Mouse (Mus musculus) testis, adult 2 months (tissue): ENCODE measurements around the gene Tmed1. TPM values are rescaled to one million over a fixed set of nuclear protein-coding genes. Genes with fewer than 3 reads are reported as not detected.

Source experiments
- H3K27ac ChIP-seq: fragments of 200-500 bp; 2 replicates; pipeline ENCODE4 v1.5.1; 2012; ENCODE audit warnings: low read depth, low read length; ENCODE audit not compliant: control insufficient read depth, insufficient read depth
- H3K27me3 ChIP-seq: fragments of 200-500 bp; 2 replicates; pipeline ENCODE4 v1.6.1; 2012; ENCODE audit warnings: mild to moderate bottlenecking, low read length, moderate library complexity; ENCODE audit not compliant: control insufficient read depth, insufficient read depth
- H3K36me3 ChIP-seq: fragments of 200-500 bp; 2 replicates; pipeline ENCODE4 v1.6.1; 2012; ENCODE audit warnings: mild to moderate bottlenecking, low read length; ENCODE audit not compliant: control insufficient read depth, insufficient read depth
- H3K4me1 ChIP-seq: fragments of 200-500 bp; 2 replicates; pipeline ENCODE4 v1.6.1; 2012; ENCODE audit warnings: low read length; ENCODE audit not compliant: control insufficient read depth, insufficient read depth
- H3K4me3 ChIP-seq: fragments of 200-500 bp; 2 replicates; pipeline ENCODE4 v1.5.1; 2012; ENCODE audit warnings: low read depth, mild to moderate bottlenecking, low read length, moderate library complexity, mixed read lengths; ENCODE audit not compliant: control insufficient read depth
- CTCF ChIP-seq: fragments of 200-500 bp; IDR thresholded peaks from 2 replicates; pipeline ENCODE4 v1.5.1; 2012; ENCODE audit warnings: low read depth, mild to moderate bottlenecking, inconsistent platforms, low read length, moderate library complexity; ENCODE audit not compliant: control insufficient read depth, insufficient read depth, insufficient replicate concordance
- POLR2A ChIP-seq: fragments of 200-500 bp; IDR thresholded peaks from 2 replicates; pipeline ENCODE4 v1.6.1; 2012; ENCODE audit warnings: low read depth, mild to moderate bottlenecking, inconsistent platforms, low read length, moderate library complexity; ENCODE audit not compliant: control insufficient read depth
- polyA plus RNA-seq: library from polyadenylated mRNA; depleted of rRNA; stranded (reverse); fragments of >200 nt; gene quantifications from 2 replicates; pipeline ENCODE4 v1.2.3, GENCODE M21; 2012

The Tmed1 gene
- polyA plus RNA-seq, 1 experiment = 21.3 TPM

DNA sequence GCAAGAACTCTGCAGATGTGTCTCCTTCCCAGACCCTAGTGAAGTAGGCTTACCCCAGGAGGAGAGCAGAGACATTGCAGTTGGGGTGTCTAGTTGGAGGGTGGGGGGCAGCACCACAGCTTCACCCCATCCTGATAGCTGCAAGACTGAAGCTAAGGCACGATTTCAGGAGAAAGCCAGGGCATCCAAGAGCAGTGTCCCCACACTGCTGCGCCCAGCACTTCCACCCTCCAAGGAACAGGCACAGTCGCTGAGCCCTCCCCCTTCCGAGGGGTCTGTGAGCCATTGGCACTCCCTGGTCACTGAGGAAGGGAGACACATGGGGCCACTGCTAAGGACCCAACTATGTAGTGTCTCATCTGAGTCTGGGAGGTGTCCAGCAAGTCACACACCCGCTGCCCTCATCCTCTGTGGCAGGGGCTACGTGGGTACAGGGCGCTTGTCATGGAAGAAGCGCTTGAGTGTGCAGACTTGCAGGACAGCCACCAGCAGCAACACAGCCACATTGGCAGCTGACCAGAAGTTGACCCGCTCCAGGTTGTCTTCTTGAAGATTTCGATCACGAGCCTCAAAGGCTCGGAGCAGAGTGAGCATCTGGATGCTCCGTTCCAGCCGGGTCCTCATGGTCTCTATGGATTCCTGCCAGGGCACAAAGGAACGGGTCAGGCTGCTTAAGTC, 2.2 kb downstream of the Tmed1 start:
- TF ChIP-seq POLR2A (no peak), CTCF (no peak)
- Histone ChIP-seq H3K4me3 (no peak overlapping the region), H3K27ac (no peak overlapping the region), H3K27me3 (no peaks in the 10 kb centered on the region), H3K36me3 (no peaks in the 10 kb centered on the region; the same call in 1 of the 2 replicates), H3K4me1 (peaks cover 17% of the 10 kb centered on the region)

DNA sequence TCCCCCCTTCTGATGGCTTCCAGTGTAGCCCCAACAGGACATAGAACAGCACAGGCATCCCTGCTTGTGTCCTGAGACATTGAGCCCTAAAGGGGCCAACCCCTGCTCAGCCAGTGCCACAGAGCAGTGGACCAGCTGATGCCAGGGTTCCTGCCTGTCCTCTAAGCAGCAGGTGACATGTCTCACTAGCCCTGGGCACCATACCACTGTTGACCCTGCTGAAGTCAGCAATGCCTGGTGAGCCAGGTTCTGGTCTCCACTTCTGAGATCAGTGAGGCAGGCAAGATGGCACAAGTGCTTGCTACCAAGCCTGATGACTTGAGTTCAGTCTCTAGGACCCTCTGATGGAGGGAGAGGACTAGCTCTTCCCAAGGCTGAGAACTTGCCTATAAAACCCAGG, 4.3 kb downstream of the Tmed1 start:
- TF ChIP-seq POLR2A (no peak), CTCF (no peak)
- Histone ChIP-seq H3K4me1 (peaks cover 13% of the 10 kb centered on the region), H3K27ac (no peak overlapping the region), H3K4me3 (peak overlapping the region; percentile 65), H3K36me3 (no peaks in the 10 kb centered on the region; the same call in 1 of the 2 replicates), H3K27me3 (no peaks in the 10 kb centered on the region)

DNA sequence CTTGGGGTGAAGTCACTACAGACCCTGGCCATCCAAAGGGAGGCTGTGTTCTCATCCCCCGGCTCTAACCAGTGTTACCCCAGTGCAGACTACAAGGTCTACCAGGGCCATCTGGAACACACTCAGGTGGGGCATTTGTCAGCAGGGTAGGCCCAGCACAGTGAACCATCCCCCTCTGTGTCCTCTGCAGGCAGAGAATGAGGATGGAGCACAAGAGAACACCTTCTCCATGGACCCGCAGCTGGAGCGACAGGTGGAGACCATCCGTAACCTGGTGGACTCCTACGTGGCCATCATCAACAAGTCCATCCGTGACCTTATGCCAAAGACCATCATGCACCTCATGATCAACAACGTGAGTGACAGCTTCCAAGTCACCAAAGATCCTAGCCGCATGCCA, 6.7 kb downstream of the Tmed1 start:
- H3K36me3 ChIP-seq = no peaks in the 10 kb centered on the region; the same call in 1 of the 2 replicates
- no peaks in the 10 kb centered on the region; the same call in none of the 2 replicates for H3K4me1 ChIP-seq
- H3K27me3 ChIP-seq = no peaks in the 10 kb centered on the region
- H3K4me3 ChIP-seq = peak overlapping the region; percentile 0; the same call in 1 of the 2 replicates
- no peak overlapping the region for H3K27ac ChIP-seq
- TF ChIP-seq POLR2A = no peak
- TF ChIP-seq CTCF = no peak

DNA sequence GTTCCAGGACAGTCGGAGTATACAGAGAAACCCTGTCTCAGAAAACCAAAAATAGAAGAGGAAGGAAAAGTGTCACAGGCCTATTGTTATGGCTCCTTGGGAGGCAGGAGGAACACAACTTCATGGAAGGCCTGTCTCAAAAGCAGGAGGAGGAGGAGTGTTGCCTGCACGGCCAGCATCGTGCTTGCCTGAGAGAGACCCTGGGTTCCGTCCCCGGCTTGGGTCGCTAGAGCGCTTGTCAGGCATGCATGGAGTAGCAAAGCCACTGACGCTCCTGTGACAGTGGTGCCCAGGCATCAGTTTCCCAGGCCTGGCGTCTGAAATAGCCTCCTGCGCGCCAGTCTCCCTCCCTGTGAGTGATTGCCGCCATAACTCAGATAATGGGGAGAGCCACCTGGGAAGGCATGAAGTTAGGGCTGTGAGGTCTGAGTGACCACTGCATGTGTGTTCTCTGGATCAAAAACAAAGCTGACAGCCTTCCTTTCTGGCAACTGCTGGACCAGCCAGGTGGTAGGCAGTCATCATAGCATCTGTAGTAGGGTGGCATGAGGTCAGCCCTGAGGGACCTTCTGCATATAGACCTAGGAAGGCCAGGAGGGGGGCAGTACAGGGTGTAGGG, 11.7 kb downstream of the Tmed1 start:
- TF ChIP-seq POLR2A (no peak), CTCF (no peak)

DNA sequence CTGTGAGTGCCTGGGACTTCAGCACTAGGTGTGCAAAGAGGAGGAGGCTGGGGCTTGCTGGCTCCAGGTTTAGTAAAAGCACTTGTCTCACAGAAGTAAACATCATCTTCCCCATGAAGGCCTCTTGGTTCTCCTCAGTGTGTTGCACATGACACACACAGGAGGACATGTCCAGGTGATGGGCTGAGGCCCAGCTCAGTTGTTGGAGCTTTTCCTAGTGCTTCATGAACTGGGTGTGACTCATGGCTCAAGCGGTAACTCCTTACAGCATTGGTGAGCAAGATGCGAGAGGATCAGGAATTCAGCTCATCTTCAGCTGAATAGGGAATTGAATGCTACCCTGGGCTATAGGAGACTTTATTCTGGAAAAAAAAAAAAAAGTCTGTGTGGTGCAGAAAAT, 12.4 kb downstream of the Tmed1 start:
- no peak overlapping the region for H3K4me3 ChIP-seq
- H3K36me3 ChIP-seq = no peaks in the 10 kb centered on the region; the same call in 1 of the 2 replicates
- TF ChIP-seq CTCF = no peak
- no peak for TF ChIP-seq POLR2A
- no peaks in the 10 kb centered on the region for H3K4me1 ChIP-seq
- H3K27ac ChIP-seq = no peak overlapping the region
- no peaks in the 10 kb centered on the region for H3K27me3 ChIP-seq

More for the DNA sequence above, 11.7 kb downstream of the Tmed1 start:
- no peaks in the 10 kb centered on the region for H3K4me1 ChIP-seq
- no peaks in the 10 kb centered on the region for H3K27me3 ChIP-seq
- no peak overlapping the region for H3K27ac ChIP-seq
- H3K4me3 ChIP-seq = no peak overlapping the region
- H3K36me3 ChIP-seq = no peaks in the 10 kb centered on the region; the same call in 1 of the 2 replicates

DNA sequence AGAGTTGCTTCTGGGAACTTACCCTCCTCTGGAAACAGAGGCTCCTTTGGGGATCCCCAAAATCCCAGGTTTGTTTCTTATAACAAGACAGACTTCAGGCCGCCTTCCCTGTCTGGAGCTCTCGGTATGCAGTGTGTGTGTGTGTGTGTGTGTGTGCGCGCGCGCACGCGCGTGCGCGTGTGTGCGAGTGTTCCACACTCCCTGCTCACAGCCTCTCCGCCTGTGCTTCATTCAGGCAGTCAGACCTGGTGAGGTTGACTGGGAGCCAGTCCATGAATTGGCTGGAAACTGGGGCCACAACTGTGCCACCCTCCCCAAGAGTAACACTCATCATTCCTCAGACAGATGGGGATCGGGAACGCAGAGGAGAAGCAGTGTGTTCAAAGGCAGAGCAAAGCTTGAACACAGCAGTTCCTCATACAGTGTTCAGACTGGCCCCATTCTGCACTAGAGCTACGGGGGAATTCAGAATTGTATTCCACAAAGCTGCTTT, 13.0 kb downstream of the Tmed1 start:
- no peak for TF ChIP-seq CTCF
- TF ChIP-seq POLR2A = no peak
- H3K4me1 ChIP-seq = no peaks in the 10 kb centered on the region
- no peaks in the 10 kb centered on the region for H3K27me3 ChIP-seq
- no peaks in the 10 kb centered on the region; the same call in 1 of the 2 replicates for H3K36me3 ChIP-seq
- H3K27ac ChIP-seq = peak overlapping the region; percentile 34; the same call in 1 of the 2 replicates
- H3K4me3 ChIP-seq = no peak overlapping the region

DNA sequence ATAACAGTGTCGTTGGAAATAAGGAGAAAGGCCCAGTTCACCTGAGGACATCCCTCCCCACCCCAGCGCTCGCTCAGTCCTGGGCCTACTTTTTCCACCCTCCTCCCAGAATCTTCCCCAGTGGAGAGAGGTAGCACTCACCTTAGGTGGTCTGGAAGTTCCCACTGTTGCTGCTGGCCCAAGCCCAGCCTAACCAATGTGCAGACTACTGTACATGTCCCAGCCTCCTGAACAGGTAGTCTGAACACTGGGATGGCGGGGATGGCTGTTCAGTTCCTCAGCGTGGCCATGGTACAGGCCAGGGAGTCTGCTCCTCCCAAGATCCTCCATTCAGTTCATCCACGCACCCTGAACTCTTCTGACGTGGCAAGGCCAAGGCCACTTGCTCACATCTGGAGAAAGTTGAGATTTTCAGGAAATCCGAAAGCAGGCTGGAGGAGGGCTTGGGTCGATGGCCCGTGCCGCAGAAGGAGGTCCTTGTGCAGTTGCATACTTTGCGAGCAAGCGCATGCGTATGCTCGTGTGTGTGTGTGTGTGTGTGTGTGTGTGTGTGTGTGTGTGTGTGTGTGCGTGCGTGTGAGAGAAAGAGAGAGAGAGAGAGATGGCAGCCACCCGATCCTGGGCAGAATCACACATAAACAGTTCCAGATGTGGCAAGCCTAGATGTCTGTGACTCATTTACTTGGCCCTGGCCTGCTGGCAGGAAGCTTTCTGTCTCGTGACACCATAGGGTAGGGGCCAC, 13.6 kb downstream of the Tmed1 start:
- Histone ChIP-seq H3K27me3 (no peaks in the 10 kb centered on the region), H3K4me3 (no peak overlapping the region), H3K36me3 (no peaks in the 10 kb centered on the region; the same call in 1 of the 2 replicates), H3K4me1 (no peaks in the 10 kb centered on the region), H3K27ac (no peak overlapping the region)
- no peak for TF ChIP-seq POLR2A
- no peak for TF ChIP-seq CTCF
